Mouse (Mus musculus) heart, embryonic 15.5 days (tissue): ENCODE results near the gene Cir1. TPM values are rescaled to one million over a fixed set of nuclear protein-coding genes. Genes with fewer than 3 reads are reported as not detected.

Experiments
- ATAC-seq: fragments of 200-750 bp; cut with Nextera tagmentation; replicated peaks from 2 replicates; pipeline ENCODE4 v1.8.0; 2017; ENCODE audit warnings: low read depth, moderate TSS enrichment; ENCODE audit not compliant: insufficient number of reproducible peaks, insufficient read depth, low FRiP score
- H3K27ac ChIP-seq: fragments of 300-500 bp; sonication (generic); 2 replicates; pipeline ENCODE4 v1.5.1; 2015; ENCODE audit warnings: mild to moderate bottlenecking, inconsistent platforms
- H3K27me3 ChIP-seq: fragments of 300-500 bp; sonication (generic); 2 replicates; pipeline ENCODE4 v1.6.1; 2015; ENCODE audit warnings: inconsistent platforms
- H3K36me3 ChIP-seq: fragments of 300-500 bp; sonication (generic); 2 replicates; pipeline ENCODE4 v1.6.1; 2015; ENCODE audit warnings: mild to moderate bottlenecking, inconsistent platforms
- H3K4me1 ChIP-seq: fragments of 300-500 bp; sonication (generic); replicated peaks from 2 replicates; pipeline ENCODE4 v1.6.1; 2015; ENCODE audit warnings: inconsistent platforms
- H3K4me2 ChIP-seq: fragments of 300-500 bp; sonication (generic); 2 replicates; pipeline ENCODE4 v1.6.1; 2015; ENCODE audit warnings: inconsistent platforms, mild to moderate bottlenecking, moderate library complexity
- H3K4me3 ChIP-seq: fragments of 300-500 bp; sonication (generic); 2 replicates; pipeline ENCODE4 v1.5.1; 2015; ENCODE audit warnings: mild to moderate bottlenecking, inconsistent platforms
- H3K9ac ChIP-seq: fragments of 300-500 bp; sonication (generic); 2 replicates; pipeline ENCODE4 v1.6.1; 2015; ENCODE audit warnings: mild to moderate bottlenecking, inconsistent platforms
- H3K9me3 ChIP-seq: fragments of 300-500 bp; sonication (generic); replicated peaks from 2 replicates; pipeline ENCODE4 v1.6.1; 2016; ENCODE audit warnings: inconsistent platforms
- WGBS: fragments of 180-500 bp; shearing (Covaris S2); methylation state at CpG from one replicate; pipeline ENCODE4 v1.1.7; 2015; ENCODE audit warnings: mixed read lengths; 5-methylcytosine and 5-hydroxymethylcytosine counted together
- polyA plus RNA-seq: library from polyadenylated mRNA; unstranded; fragments of >200 nt; fragmentation: Nextera tagmentation; extraction: Ambion mirVana; gene quantifications from 2 replicates; pipeline ENCODE4 v1.2.1, GENCODE M21; 2015

The Cir1 gene
- polyA plus RNA-seq, 1 experiment from 2014 or later, result 16.7 TPM

DNA sequence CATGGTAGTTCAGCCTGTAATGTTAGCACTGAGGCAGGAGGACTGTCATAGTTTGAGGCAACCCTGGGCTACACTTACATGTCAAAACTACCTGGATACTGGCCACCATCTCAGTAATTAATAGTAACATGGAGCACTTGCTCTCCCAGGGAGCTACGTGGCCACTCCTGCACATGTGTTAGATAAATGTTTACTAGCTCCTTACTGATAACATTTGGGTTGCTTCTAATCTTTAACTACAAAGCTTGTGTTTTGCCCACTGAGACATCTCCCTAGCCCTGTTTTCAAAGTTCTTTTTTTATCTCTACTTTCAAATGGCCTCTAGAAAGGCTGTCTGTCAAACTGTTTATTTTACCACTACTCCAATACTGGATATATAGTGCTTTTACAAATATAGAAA is 10.5 kb downstream of the Cir1 start:
- WGBS, result 57% methylated on average over 1 of the region's 1 CpGs
- ATAC-seq, result no peak
- no peaks in the 10 kb centered on the region for H3K27me3 ChIP-seq
- no peaks in the 10 kb centered on the region for H3K4me1 ChIP-seq
- H3K4me2 ChIP-seq, result no peak overlapping the region
- no peak overlapping the region for H3K9ac ChIP-seq
- no peak overlapping the region for H3K27ac ChIP-seq
- no peaks in the 10 kb centered on the region for H3K9me3 ChIP-seq
- H3K4me3 ChIP-seq, result no peak overlapping the region
- peaks cover 29% of the 10 kb centered on the region for H3K36me3 ChIP-seq

DNA sequence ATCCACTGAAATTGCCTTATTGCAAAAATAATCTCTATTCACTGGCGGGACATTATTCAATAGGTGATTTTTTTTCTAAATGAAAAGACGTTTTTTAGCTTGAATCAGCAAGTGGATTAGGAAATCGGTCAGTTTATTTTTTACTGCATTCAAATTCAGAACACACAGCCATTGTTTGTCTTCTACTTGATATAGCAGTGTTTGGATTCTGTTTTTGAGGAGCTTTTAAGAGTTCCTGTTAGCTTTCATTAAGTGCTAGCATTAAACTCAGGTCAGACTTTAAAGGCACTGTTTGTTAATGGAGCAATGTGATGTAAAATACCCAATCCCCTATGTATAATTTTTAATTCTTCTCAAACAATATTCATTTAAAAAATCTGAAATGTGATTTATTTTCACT is 13.7 kb downstream of the Cir1 start:
- H3K9ac ChIP-seq, result no peak overlapping the region
- no peak for ATAC-seq
- H3K27ac ChIP-seq, result no peak overlapping the region
- H3K36me3 ChIP-seq, result peaks cover 16% of the 10 kb centered on the region; the same call in 1 of the 2 replicates
- no peak overlapping the region for H3K4me3 ChIP-seq
- H3K27me3 ChIP-seq, result no peaks in the 10 kb centered on the region
- H3K4me2 ChIP-seq, result no peak overlapping the region
- H3K9me3 ChIP-seq, result no peaks in the 10 kb centered on the region
- H3K4me1 ChIP-seq, result no peaks in the 10 kb centered on the region
- WGBS, result 82% methylated on average over 3 of the region's 3 CpGs

DNA sequence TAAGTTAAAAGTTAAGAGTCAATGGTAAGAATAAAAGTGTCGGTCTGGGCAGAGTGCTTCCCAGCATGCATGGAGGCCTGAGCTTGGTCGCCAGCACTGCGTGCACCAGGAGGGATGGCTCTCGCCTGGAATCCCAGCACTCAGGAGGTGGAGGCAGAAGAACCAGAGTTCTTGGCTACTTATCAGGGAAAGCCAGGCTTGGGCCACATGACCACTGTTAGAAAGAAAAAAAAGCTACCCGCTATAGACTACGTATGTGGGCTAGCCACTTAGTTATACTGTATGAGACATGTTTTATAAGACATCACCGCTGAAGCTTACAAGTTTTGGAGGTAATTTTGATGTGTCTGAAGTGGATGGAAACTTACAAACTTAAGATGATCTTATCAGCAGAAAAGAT is 14.3 kb downstream of the Cir1 start:
- 75% methylated on average over 7 of the region's 7 CpGs for WGBS

DNA sequence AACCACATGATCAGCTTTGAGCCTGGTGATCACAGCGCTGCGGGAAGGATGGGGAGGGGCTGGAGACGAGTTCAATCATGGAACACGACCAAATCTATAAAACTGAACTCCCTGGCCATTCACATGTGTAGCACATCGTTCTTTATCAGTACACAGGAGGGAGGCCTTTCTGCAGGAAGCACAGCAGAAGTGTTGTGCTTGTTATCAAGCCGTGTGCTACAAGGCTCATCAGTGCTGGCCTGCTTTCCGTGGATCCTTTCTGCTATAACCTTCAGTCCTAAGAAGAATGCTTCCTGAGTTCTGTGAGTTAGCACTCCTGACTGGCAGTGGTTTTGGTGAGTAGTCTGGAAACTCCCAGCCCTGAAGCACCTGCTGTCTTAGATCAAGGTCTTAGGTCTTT is 17.5 kb downstream of the Cir1 start:
- Histone ChIP-seq H3K27ac (no peak overlapping the region), H3K9ac (no peak overlapping the region), H3K36me3 (peaks cover 16% of the 10 kb centered on the region), H3K9me3 (no peaks in the 10 kb centered on the region), H3K27me3 (no peaks in the 10 kb centered on the region), H3K4me1 (no peaks in the 10 kb centered on the region; the same call in 1 of the 2 replicates), H3K4me2 (no peak overlapping the region), H3K4me3 (no peak overlapping the region)
- ATAC-seq, result no peak
- 63% methylated on average over 7 of the region's 7 CpGs for WGBS

More for the DNA sequence above, 14.3 kb downstream of the Cir1 start:
- no peaks in the 10 kb centered on the region for H3K27me3 ChIP-seq
- no peak for ATAC-seq
- no peak overlapping the region for H3K4me2 ChIP-seq
- H3K4me3 ChIP-seq, result no peak overlapping the region
- H3K4me1 ChIP-seq, result no peaks in the 10 kb centered on the region
- H3K9ac ChIP-seq, result no peak overlapping the region
- H3K27ac ChIP-seq, result no peak overlapping the region
- H3K9me3 ChIP-seq, result no peaks in the 10 kb centered on the region
- H3K36me3 ChIP-seq, result peaks cover 14% of the 10 kb centered on the region; the same call in 1 of the 2 replicates

DNA sequence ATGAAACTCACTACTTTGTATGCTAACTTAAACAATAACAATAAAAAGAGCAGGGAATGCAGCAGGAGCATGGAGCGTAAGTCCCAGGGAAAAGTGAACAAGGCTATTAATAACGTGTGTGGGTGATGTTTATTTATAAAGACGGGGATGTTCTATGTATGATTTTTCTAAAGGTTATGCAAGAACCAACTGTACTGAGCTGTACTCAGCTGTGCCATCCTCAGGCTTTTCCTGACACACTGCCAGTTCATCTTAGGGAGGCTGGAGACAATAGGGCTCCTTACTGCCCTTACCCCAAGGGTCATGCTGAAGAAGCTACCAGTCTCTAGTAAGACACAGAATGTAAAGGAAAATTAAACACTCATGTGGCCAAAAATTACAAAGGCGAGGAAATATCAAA is 21.4 kb downstream of the Cir1 start:
- ATAC-seq, result no peak
- Histone ChIP-seq H3K9ac (no peak overlapping the region), H3K36me3 (peaks cover 25% of the 10 kb centered on the region), H3K27ac (no peak overlapping the region), H3K27me3 (no peaks in the 10 kb centered on the region), H3K4me2 (no peak overlapping the region), H3K4me1 (no peaks in the 10 kb centered on the region; the same call in 1 of the 2 replicates), H3K9me3 (no peaks in the 10 kb centered on the region), H3K4me3 (no peak overlapping the region)
- 76% methylated on average over 4 of the region's 4 CpGs for WGBS

DNA sequence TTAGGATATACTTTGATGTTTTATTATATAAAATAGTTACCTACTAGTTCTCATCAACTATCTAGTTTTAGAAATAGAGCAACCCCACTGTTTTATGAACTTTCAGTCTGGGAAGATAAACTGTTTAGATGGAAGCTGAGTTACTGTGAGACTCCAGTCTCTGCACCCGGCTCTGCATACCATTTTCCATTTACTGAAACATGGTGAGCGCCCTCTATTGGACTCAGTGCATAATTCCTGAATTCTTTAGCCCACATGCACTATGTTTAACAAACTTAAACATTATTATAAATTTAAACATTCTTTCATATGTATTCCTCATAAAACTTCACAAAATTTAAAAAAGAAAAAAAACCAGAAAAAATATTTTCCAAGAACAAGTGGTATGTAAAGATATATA is 26.9 kb downstream of the Cir1 start:
- H3K36me3 ChIP-seq, result peaks cover 9% of the 10 kb centered on the region
- no peaks in the 10 kb centered on the region for H3K9me3 ChIP-seq
- peaks cover 8% of the 10 kb centered on the region for H3K4me1 ChIP-seq
- H3K9ac ChIP-seq, result no peak overlapping the region
- ATAC-seq, result no peak
- no peak overlapping the region for H3K4me3 ChIP-seq
- 7% methylated on average over 2 of the region's 2 CpGs for WGBS
- H3K4me2 ChIP-seq, result no peak overlapping the region
- H3K27me3 ChIP-seq, result peaks cover 19% of the 10 kb centered on the region
- no peak overlapping the region for H3K27ac ChIP-seq

DNA sequence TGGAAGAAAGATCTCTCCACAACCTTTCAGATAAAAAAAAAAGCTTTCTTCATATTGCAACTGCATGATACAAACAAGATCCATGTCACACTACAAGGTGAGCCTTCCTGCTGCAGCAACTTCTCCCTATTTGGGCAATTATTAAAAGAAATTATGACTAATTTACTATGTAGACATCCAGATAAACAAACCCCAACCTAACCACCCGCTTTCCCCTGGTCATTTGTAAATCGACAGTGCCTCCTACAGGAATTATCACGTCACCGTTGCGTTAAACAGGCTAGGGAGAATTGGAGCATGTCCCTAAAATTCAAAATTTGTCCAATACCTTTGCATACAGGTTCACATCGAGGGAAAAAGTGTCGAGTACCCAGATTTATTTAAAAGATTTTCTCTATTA is 30.8 kb downstream of the Cir1 start:
- Histone ChIP-seq H3K4me1 (peaks cover 35% of the 10 kb centered on the region), H3K9ac (no peak overlapping the region), H3K27ac (no peak overlapping the region), H3K9me3 (no peaks in the 10 kb centered on the region), H3K4me2 (no peak overlapping the region), H3K27me3 (peaks cover 52% of the 10 kb centered on the region), H3K4me3 (no peak overlapping the region), H3K36me3 (peaks cover 3% of the 10 kb centered on the region; the same call in 1 of the 2 replicates)
- 24% methylated on average over 7 of the region's 7 CpGs for WGBS
- no peak for ATAC-seq

DNA sequence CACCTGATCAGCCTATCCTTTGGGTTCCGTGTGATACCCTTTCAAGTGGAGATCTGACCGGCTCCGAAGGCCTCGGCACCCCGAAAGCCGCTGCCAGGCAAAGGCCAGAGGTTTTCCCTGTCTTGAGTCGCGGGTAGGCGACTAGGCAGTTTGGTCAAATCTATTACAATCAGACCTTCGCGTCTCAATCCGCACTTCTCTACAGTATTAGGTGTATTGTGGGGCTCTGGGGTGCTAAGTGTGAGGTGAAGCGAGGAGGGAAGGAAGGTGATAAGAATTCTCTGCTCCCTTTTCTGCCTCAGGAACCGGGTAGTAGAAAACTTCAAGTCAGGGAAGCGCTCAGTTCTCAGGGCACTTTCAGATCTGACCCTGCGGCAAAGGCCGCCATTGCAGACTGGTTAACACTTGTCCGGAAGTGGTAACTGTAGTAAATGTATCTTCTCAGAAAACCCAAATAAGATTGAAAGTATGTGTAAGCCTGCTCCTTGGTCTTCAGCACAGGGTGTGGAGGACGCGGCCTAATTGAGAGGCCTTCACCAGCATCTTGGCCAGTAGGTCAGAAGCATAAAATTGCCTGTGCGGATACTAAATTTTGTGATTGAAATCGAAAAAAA is 31.3 kb downstream of the Cir1 start:
- Histone ChIP-seq H3K27me3 (peaks cover 56% of the 10 kb centered on the region), H3K4me1 (peaks cover 35% of the 10 kb centered on the region), H3K27ac (no peak overlapping the region), H3K4me3 (peak overlapping the region; percentile 28), H3K36me3 (no peaks in the 10 kb centered on the region), H3K9ac (no peak overlapping the region), H3K4me2 (peak overlapping the region; percentile 47), H3K9me3 (no peaks in the 10 kb centered on the region)
- 21% methylated on average over 22 of the region's 22 CpGs for WGBS
- no peak for ATAC-seq

DNA sequence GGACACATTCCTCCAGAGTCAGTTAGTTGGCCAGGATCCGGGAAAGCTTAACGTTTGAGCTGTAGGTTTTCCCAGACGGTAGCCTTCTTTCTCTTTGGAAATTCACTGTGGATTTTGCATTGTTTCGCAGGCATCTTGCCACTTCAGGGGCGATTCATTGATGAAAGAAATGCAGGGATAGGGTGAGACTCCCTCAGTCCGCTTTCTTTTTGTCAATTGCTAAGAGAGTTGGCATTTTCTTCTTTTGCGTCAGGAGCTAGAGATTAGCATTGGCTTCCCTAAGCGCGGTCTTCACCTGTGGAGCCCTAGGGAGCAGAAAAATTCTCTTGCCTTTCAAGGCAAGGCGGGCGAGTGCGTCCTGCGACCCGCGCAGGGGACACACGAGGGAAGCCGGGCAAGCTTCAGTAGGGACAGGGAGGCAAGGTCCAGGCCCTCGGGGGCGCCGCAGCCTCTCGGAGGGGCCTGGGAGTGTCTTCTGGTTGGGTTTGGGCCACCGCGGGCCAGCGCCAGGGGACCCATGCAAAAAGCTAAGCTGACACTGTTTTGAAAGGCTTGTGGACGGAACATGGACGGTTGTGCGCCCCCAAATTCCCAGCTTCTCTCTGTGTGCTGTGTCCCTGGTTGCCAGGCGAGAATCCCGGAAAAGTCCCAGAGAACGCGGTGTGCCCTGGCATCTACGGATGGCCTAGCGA is 32.0 kb downstream of the Cir1 start:
- ATAC-seq, result no peak
- 5% methylated on average over 33 of the region's 33 CpGs for WGBS
- Histone ChIP-seq H3K36me3 (no peaks in the 10 kb centered on the region), H3K4me2 (peak overlapping the region; percentile 47), H3K9ac (no peak overlapping the region), H3K27me3 (peaks cover 62% of the 10 kb centered on the region), H3K9me3 (no peaks in the 10 kb centered on the region), H3K27ac (no peak overlapping the region), H3K4me1 (peaks cover 35% of the 10 kb centered on the region), H3K4me3 (peak overlapping the region; percentile 28)

DNA sequence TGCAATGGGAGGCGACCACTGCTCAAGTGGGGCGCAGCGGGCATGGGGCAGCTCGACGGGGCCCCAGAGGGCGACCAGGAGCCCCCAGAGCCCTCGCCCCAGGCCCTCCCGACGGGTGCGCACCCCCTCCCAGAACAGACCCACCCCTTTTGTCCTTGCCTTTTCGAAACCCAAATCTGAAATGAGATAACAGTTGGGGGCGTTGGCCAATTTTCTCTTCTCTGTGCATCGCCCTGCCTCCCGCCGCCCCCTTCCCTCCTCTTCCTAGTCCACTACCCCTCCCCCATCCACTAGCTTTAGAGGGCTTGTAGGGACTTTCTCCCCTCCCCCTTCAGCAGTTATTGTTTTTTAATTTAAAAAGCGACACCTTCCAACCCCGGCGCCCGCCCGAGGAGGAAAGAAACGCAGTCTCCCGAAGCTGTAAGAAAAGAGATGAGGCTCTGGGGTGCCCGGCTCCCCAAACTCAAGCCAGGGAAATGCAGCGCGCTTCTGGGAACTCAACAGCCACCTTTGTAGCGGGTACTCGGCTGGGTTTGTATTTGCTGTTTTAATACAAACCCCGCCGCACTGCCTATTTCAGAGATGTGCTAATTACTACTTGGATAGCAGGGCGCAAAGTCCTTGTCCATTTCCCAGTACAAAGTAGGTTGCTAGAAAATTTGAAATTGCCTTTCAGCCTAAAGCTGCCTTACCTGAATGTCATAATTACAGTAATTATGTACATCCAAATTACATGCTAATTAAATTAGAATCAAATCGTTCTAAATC is 33.0 kb downstream of the Cir1 start:
- peaks cover 67% of the 10 kb centered on the region for H3K27me3 ChIP-seq
- WGBS, result 2% methylated on average over 31 of the region's 31 CpGs
- no peak overlapping the region for H3K27ac ChIP-seq
- peak overlapping the region; percentile 54 for H3K4me2 ChIP-seq
- H3K4me3 ChIP-seq, result peak overlapping the region; percentile 34
- H3K4me1 ChIP-seq, result peaks cover 38% of the 10 kb centered on the region
- H3K36me3 ChIP-seq, result no peaks in the 10 kb centered on the region
- no peaks in the 10 kb centered on the region for H3K9me3 ChIP-seq
- H3K9ac ChIP-seq, result no peak overlapping the region
- ATAC-seq, result no peak

DNA sequence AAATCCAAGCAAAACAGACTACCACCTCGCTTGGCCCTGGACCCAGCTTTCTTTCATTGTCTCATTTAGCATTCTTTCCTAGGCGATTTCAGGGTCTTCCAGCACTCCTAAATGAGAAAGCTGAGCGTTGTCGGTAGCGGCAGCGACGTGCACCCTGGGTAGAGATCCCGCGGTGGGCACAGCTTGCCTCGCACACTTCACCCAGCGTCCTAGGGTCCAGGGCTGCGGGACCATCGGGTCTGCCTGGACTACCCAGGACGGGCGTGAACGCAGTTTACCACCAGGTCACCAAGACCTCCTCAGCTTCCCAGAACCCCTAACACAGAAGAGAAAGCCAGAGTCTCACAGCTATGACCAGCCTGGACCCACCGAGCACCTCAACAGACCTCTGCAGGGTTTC is 33.6 kb downstream of the Cir1 start:
- Histone ChIP-seq H3K36me3 (no peaks in the 10 kb centered on the region), H3K4me1 (peaks cover 44% of the 10 kb centered on the region), H3K9me3 (no peaks in the 10 kb centered on the region), H3K27ac (no peak overlapping the region), H3K4me3 (peak overlapping the region; percentile 34), H3K4me2 (peak overlapping the region; percentile 54), H3K9ac (no peak overlapping the region), H3K27me3 (peaks cover 73% of the 10 kb centered on the region)
- ATAC-seq, result no peak
- WGBS, result 2% methylated on average over 17 of the region's 17 CpGs
